33 mouse cellular contexts compared by ENCODE assay signal in genomic region chr5:108104306-108104705, GRCm38 (mm10). TPM values are rescaled to one million over a fixed set of nuclear protein-coding genes. Genes with fewer than 3 reads are reported as not detected.
"Had no signal": no experiment of that assay in that cellular context is flagged by ENCODE, and none has a peak within 500 bp of the region (broad histone marks: within the 10 kb centered on the region; RNA-seq: fewer than 3 reads in every experiment).

No protein-coding gene starts in this region.

- H3K9me3 ChIP-seq: limb, embryonic 10.5 days; limb, embryonic 12.5 days; limb, embryonic 13.5 days; limb, embryonic 15.5 days; liver, embryonic 12.5 days; liver, embryonic 13.5 days; liver, embryonic 15.5 days; lung, embryonic 15.5 days; megakaryocyte, embryonic 14.5 days; midbrain, embryonic 10.5 days; midbrain, embryonic 12.5 days; midbrain, embryonic 13.5 days; midbrain, embryonic 15.5 days; neural tube, embryonic 12.5 days; neural tube, embryonic 13.5 days had no signal

- H3K27me3 ChIP-seq: limb, embryonic 12.5 days; limb, embryonic 13.5 days; limb, embryonic 15.5 days; liver, embryonic 12.5 days; liver, embryonic 13.5 days; liver, embryonic 15.5 days; lung, embryonic 15.5 days; megakaryocyte, embryonic 14.5 days; midbrain, embryonic 12.5 days; midbrain, embryonic 13.5 days; midbrain, embryonic 15.5 days; neural tube, embryonic 12.5 days; neural tube, embryonic 13.5 days had no signal

- H3K4me3 ChIP-seq: limb, embryonic 10.5 days; limb, embryonic 12.5 days; limb, embryonic 13.5 days; limb, embryonic 15.5 days; liver, embryonic 12.5 days; liver, embryonic 13.5 days; liver, embryonic 15.5 days; lung, embryonic 15.5 days; megakaryocyte, embryonic 14.5 days; midbrain, embryonic 10.5 days; midbrain, embryonic 12.5 days; midbrain, embryonic 13.5 days; midbrain, embryonic 15.5 days; myocyte; neural tube, embryonic 12.5 days; neural tube, embryonic 13.5 days had no signal

- H3K9ac ChIP-seq: limb, embryonic 12.5 days; limb, embryonic 13.5 days; limb, embryonic 15.5 days; liver, embryonic 12.5 days; liver, embryonic 13.5 days; liver, embryonic 14.5 days; liver, embryonic 15.5 days; liver, postnatal 0 days; lung, embryonic 14.5 days; lung, embryonic 15.5 days; midbrain, embryonic 12.5 days; midbrain, embryonic 13.5 days; midbrain, embryonic 15.5 days; neural tube, embryonic 12.5 days; neural tube, embryonic 13.5 days had no signal

- ATAC-seq: liver, embryonic 12.5 days; liver, postnatal 0 days; lung, postnatal 0 days; midbrain, embryonic 13.5 days; midbrain, embryonic 15.5 days; midbrain, embryonic 16.5 days had no signal

- H3K4me1 ChIP-seq: limb, embryonic 10.5 days; limb, embryonic 12.5 days; limb, embryonic 13.5 days; limb, embryonic 15.5 days; liver, embryonic 12.5 days; liver, embryonic 13.5 days; liver, embryonic 15.5 days; lung, embryonic 15.5 days; midbrain, embryonic 10.5 days; midbrain, embryonic 12.5 days; midbrain, embryonic 13.5 days; midbrain, embryonic 15.5 days; neural tube, embryonic 12.5 days; neural tube, embryonic 13.5 days had no signal

- H3K27ac ChIP-seq: limb, embryonic 10.5 days; limb, embryonic 12.5 days; limb, embryonic 13.5 days; limb, embryonic 15.5 days; liver, embryonic 12.5 days; liver, embryonic 13.5 days; liver, embryonic 14.5 days; liver, embryonic 15.5 days; lung, embryonic 15.5 days; macrophage; midbrain, embryonic 10.5 days; midbrain, embryonic 12.5 days; midbrain, embryonic 13.5 days; midbrain, embryonic 15.5 days; neural tube, embryonic 12.5 days; neural tube, embryonic 13.5 days had no signal

- DNase-seq: left cerebral cortex, postnatal 4 days; liver; liver, embryonic 13.5 days; liver, postnatal 0 days; lung, adult 18-20 months; lung, adult 2 months; lung, embryonic 14.5 days; lung, postnatal 10 days; lung, postnatal 14 days; lung, postnatal 36 days; lung, postnatal 4 days; midbrain, embryonic 14.5 days had no signal

- H3K4me2 ChIP-seq: limb, embryonic 12.5 days; limb, embryonic 13.5 days; limb, embryonic 15.5 days; liver, embryonic 11.5 days; liver, embryonic 12.5 days; liver, embryonic 13.5 days; liver, embryonic 15.5 days; lung, embryonic 14.5 days; lung, embryonic 15.5 days; midbrain, embryonic 11.5 days; midbrain, embryonic 12.5 days; midbrain, embryonic 13.5 days; midbrain, embryonic 15.5 days; neural tube, embryonic 12.5 days; neural tube, embryonic 13.5 days had no signal

RNA-seq across cellular contexts. Expression of gene Ccdc18, which starts 28.4 kb away (rescaled TPM):
- polyA plus RNA-seq: lung, adult 2 months had no signal
